Mouse (Mus musculus): Measurements from ENCODE around the gene Arl15. TPM values are rescaled to one million over a fixed set of nuclear protein-coding genes. Genes with fewer than 3 reads are reported as not detected.

Gene Arl15
- polyA plus RNA-seq, 1 experiment from 2014 or later = 6.7 TPM

GRCm38 (mm10) chr13:113976936-113977335 is 182.6 kb downstream of the Arl15 start:
- H3K4me1 ChIP-seq (replicated peaks) = peaks cover 3% of the 10 kb centered on the region; the same call in 1 of the 2 replicates
- no peak overlapping the region for H3K9ac ChIP-seq
- no peak for ATAC-seq (replicated peaks; ENCODE audit: insufficient number of reproducible peaks, insufficient read depth, low FRiP score, low read depth)
- H3K9me3 ChIP-seq (replicated peaks) = no peaks in the 10 kb centered on the region
- H3K4me3 ChIP-seq = no peak overlapping the region
- H3K27ac ChIP-seq = no peak overlapping the region
- 82% methylated on average over 4 of the region's 4 CpGs for WGBS
- H3K36me3 ChIP-seq = no peaks in the 10 kb centered on the region
- H3K4me2 ChIP-seq = no peak overlapping the region
- no peaks in the 10 kb centered on the region for H3K27me3 ChIP-seq

GRCm38 (mm10) chr13:113980739-113981460 is 186.6 kb downstream of the Arl15 start:
- Histone ChIP-seq H3K4me3 (no peak overlapping the region), H3K4me1 (replicated peaks) (no peaks in the 10 kb centered on the region), H3K27me3 (no peaks in the 10 kb centered on the region), H3K9ac (no peak overlapping the region), H3K36me3 (no peaks in the 10 kb centered on the region), H3K9me3 (replicated peaks) (no peaks in the 10 kb centered on the region), H3K27ac (no peak overlapping the region), H3K4me2 (no peak overlapping the region)
- 66% methylated on average over 15 of the region's 15 CpGs for WGBS
- ATAC-seq (replicated peaks; ENCODE audit: insufficient number of reproducible peaks, insufficient read depth, low FRiP score, low read depth) = no peak

- H3K27ac ChIP-seq = no peak overlapping the region
- H3K4me3 ChIP-seq = no peak overlapping the region
- H3K9me3 ChIP-seq (replicated peaks) = no peaks in the 10 kb centered on the region
- no peak for ATAC-seq (replicated peaks; ENCODE audit: insufficient number of reproducible peaks, insufficient read depth, low FRiP score, low read depth)
- 62% methylated on average over 9 of the region's 9 CpGs for WGBS
- no peak overlapping the region for H3K4me2 ChIP-seq
- H3K4me1 ChIP-seq (replicated peaks) = no peaks in the 10 kb centered on the region
- H3K36me3 ChIP-seq = no peaks in the 10 kb centered on the region
- H3K9ac ChIP-seq = no peak overlapping the region
- no peaks in the 10 kb centered on the region for H3K27me3 ChIP-seq
These were observed 187.2 kb downstream of the Arl15 start for GRCm38 (mm10) chr13:113981461-113982000.

GRCm38 (mm10) chr13:113983633-113984032 is 189.3 kb downstream of the Arl15 start:
- no peak overlapping the region for H3K4me2 ChIP-seq
- no peaks in the 10 kb centered on the region for H3K36me3 ChIP-seq
- ATAC-seq (replicated peaks; ENCODE audit: insufficient number of reproducible peaks, insufficient read depth, low FRiP score, low read depth) = no peak
- 43% methylated on average over 6 of the region's 6 CpGs for WGBS
- H3K9ac ChIP-seq = no peak overlapping the region
- no peaks in the 10 kb centered on the region for H3K9me3 ChIP-seq (replicated peaks)
- no peak overlapping the region for H3K27ac ChIP-seq
- H3K4me1 ChIP-seq (replicated peaks) = no peaks in the 10 kb centered on the region
- H3K4me3 ChIP-seq = no peak overlapping the region
- no peaks in the 10 kb centered on the region for H3K27me3 ChIP-seq

GRCm38 (mm10) chr13:113984491-113984890 is 190.2 kb downstream of the Arl15 start:
- Histone ChIP-seq H3K4me3 (no peak overlapping the region), H3K4me2 (no peak overlapping the region), H3K27me3 (no peaks in the 10 kb centered on the region), H3K36me3 (no peaks in the 10 kb centered on the region), H3K4me1 (replicated peaks) (no peaks in the 10 kb centered on the region), H3K27ac (no peak overlapping the region), H3K9ac (no peak overlapping the region), H3K9me3 (replicated peaks) (no peaks in the 10 kb centered on the region)
- WGBS = 93% methylated on average over 4 of the region's 4 CpGs
- ATAC-seq (replicated peaks; ENCODE audit: insufficient number of reproducible peaks, insufficient read depth, low FRiP score, low read depth) = no peak

GRCm38 (mm10) chr13:113986864-113987562 is 192.7 kb downstream of the Arl15 start:
- 78% methylated on average over 13 of the region's 13 CpGs for WGBS
- no peak overlapping the region for H3K27ac ChIP-seq
- no peak for ATAC-seq (replicated peaks; ENCODE audit: insufficient number of reproducible peaks, insufficient read depth, low FRiP score, low read depth)
- H3K4me2 ChIP-seq = no peak overlapping the region
- H3K9ac ChIP-seq = no peak overlapping the region
- no peaks in the 10 kb centered on the region for H3K36me3 ChIP-seq
- H3K4me3 ChIP-seq = no peak overlapping the region
- no peaks in the 10 kb centered on the region for H3K9me3 ChIP-seq (replicated peaks)
- no peaks in the 10 kb centered on the region for H3K27me3 ChIP-seq
- no peaks in the 10 kb centered on the region for H3K4me1 ChIP-seq (replicated peaks)

- ATAC-seq (replicated peaks; ENCODE audit: insufficient number of reproducible peaks, insufficient read depth, low FRiP score, low read depth) = no peak
- WGBS = 80% methylated on average over 3 of the region's 3 CpGs
- H3K27me3 ChIP-seq = no peaks in the 10 kb centered on the region
- no peak overlapping the region for H3K4me2 ChIP-seq
- no peak overlapping the region for H3K4me3 ChIP-seq
- H3K36me3 ChIP-seq = no peaks in the 10 kb centered on the region
- H3K9me3 ChIP-seq (replicated peaks) = no peaks in the 10 kb centered on the region
- no peak overlapping the region for H3K27ac ChIP-seq
- H3K4me1 ChIP-seq (replicated peaks) = no peaks in the 10 kb centered on the region
- H3K9ac ChIP-seq = no peak overlapping the region
These were observed 195.9 kb downstream of the Arl15 start for GRCm38 (mm10) chr13:113990247-113990646.

GRCm38 (mm10) chr13:113990701-113991100 is 196.4 kb downstream of the Arl15 start:
- H3K27ac ChIP-seq = no peak overlapping the region
- H3K27me3 ChIP-seq = no peaks in the 10 kb centered on the region
- H3K9me3 ChIP-seq (replicated peaks) = no peaks in the 10 kb centered on the region
- no peaks in the 10 kb centered on the region for H3K4me1 ChIP-seq (replicated peaks)
- no peak overlapping the region for H3K9ac ChIP-seq
- no peaks in the 10 kb centered on the region for H3K36me3 ChIP-seq
- ATAC-seq (replicated peaks; ENCODE audit: insufficient number of reproducible peaks, insufficient read depth, low FRiP score, low read depth) = no peak
- no peak overlapping the region for H3K4me2 ChIP-seq
- 65% methylated on average over 10 of the region's 10 CpGs for WGBS
- H3K4me3 ChIP-seq = no peak overlapping the region

- no peaks in the 10 kb centered on the region for H3K4me1 ChIP-seq (replicated peaks)
- no peak for ATAC-seq (replicated peaks; ENCODE audit: insufficient number of reproducible peaks, insufficient read depth, low FRiP score, low read depth)
- H3K27me3 ChIP-seq = no peaks in the 10 kb centered on the region
- H3K4me2 ChIP-seq = no peak overlapping the region
- H3K27ac ChIP-seq = no peak overlapping the region
- H3K36me3 ChIP-seq = no peaks in the 10 kb centered on the region
- WGBS = 74% methylated on average over 2 of the region's 2 CpGs
- no peak overlapping the region for H3K4me3 ChIP-seq
- H3K9me3 ChIP-seq (replicated peaks) = no peaks in the 10 kb centered on the region
- H3K9ac ChIP-seq = no peak overlapping the region
These were observed 198.8 kb downstream of the Arl15 start for GRCm38 (mm10) chr13:113993066-113993465.

GRCm38 (mm10) chr13:113994586-113994985 is 200.3 kb downstream of the Arl15 start:
- no peaks in the 10 kb centered on the region for H3K36me3 ChIP-seq
- no peaks in the 10 kb centered on the region for H3K9me3 ChIP-seq (replicated peaks)
- no peak overlapping the region for H3K4me3 ChIP-seq
- H3K27me3 ChIP-seq = no peaks in the 10 kb centered on the region
- no peaks in the 10 kb centered on the region for H3K4me1 ChIP-seq (replicated peaks)
- no peak overlapping the region for H3K4me2 ChIP-seq
- ATAC-seq (replicated peaks; ENCODE audit: insufficient number of reproducible peaks, insufficient read depth, low FRiP score, low read depth) = no peak
- H3K27ac ChIP-seq = no peak overlapping the region
- no peak overlapping the region for H3K9ac ChIP-seq
- WGBS = 46% methylated on average over 6 of the region's 6 CpGs

- no peak for ATAC-seq (replicated peaks; ENCODE audit: insufficient number of reproducible peaks, insufficient read depth, low FRiP score, low read depth)
- H3K4me2 ChIP-seq = no peak overlapping the region
- H3K9me3 ChIP-seq (replicated peaks) = no peaks in the 10 kb centered on the region
- no peaks in the 10 kb centered on the region for H3K36me3 ChIP-seq
- no peak overlapping the region for H3K9ac ChIP-seq
- no peak overlapping the region for H3K4me3 ChIP-seq
- H3K27me3 ChIP-seq = no peaks in the 10 kb centered on the region
- WGBS = 81% methylated on average over 9 of the region's 9 CpGs
- H3K4me1 ChIP-seq (replicated peaks) = no peaks in the 10 kb centered on the region
- H3K27ac ChIP-seq = no peak overlapping the region
These were observed 201.4 kb downstream of the Arl15 start for GRCm38 (mm10) chr13:113995490-113996236.
